Mouse (Mus musculus): ENCODE data around the gene Zswim9. TPM values are rescaled to one million over a fixed set of nuclear protein-coding genes. Genes with fewer than 3 reads are reported as not detected.
"Not testable (repeated sequence)": the region's sequence is repeated elsewhere in the genome, so short reads cannot be mapped to it uniquely, and the experiment has no call there.

Gene Zswim9
- polyA plus RNA-seq, 1 experiment from 2014 or later = 10.3 TPM

GRCm38 (mm10) chr7:13301643-13302042 lies 23.1 kb upstream of the Zswim9 start:
- Histone ChIP-seq H3K36me3 (ENCODE audit: control insufficient read depth, insufficient read depth, low read length) (peaks cover 90% of the 10 kb centered on the region), H3K4me3 (ENCODE audit: low read length) (no peak overlapping the region), H3K9me3 (ENCODE audit: control insufficient read depth, low read length) (no peaks in the 10 kb centered on the region), H3K27me3 (ENCODE audit: control insufficient read depth, insufficient read depth, low read length) (no peaks in the 10 kb centered on the region), H3K4me2 (replicated peaks; ENCODE audit: low read depth, low read length) (no peak overlapping the region), H3K4me1 (ENCODE audit: control insufficient read depth, insufficient read depth, low read length) (no peaks in the 10 kb centered on the region), H3K27ac (ENCODE audit: low read depth, low read length) (no peak overlapping the region), H3K9ac (ENCODE audit: low read depth, low read length) (no peak overlapping the region)
- ATAC-seq (ENCODE audit: low FRiP score, low TSS enrichment) = no peak
- 95% methylated on average over 1 of the region's 1 CpGs for WGBS

DNA sequence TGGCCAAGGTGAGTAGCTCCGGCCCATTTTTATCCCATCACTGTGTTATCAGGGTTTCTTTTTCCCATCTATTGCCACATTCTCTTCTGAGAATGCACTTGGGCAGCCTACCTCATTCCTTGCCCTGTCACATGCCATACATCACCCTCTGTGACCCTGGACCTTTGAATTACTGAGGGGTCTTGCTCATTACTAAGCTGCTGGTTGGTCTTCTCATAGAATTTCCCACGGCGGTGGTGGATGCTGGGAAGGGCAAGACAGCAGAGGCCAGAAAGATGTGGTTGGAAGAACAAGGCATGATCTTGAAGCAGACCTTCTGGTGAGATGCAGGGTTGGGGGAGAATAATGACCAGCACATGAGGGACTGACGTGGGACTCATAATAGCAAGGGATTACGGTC lies 20.3 kb upstream of the Zswim9 start:
- Histone ChIP-seq H3K27ac (ENCODE audit: low read depth, low read length) (no peak overlapping the region), H3K9me3 (ENCODE audit: control insufficient read depth, low read length) (no peaks in the 10 kb centered on the region), H3K4me2 (replicated peaks; ENCODE audit: low read depth, low read length) (no peak overlapping the region), H3K4me3 (ENCODE audit: low read length) (no peak overlapping the region), H3K4me1 (ENCODE audit: control insufficient read depth, insufficient read depth, low read length) (no peaks in the 10 kb centered on the region), H3K9ac (ENCODE audit: low read depth, low read length) (no peak overlapping the region), H3K36me3 (ENCODE audit: control insufficient read depth, insufficient read depth, low read length) (peaks cover 93% of the 10 kb centered on the region), H3K27me3 (ENCODE audit: control insufficient read depth, insufficient read depth, low read length) (no peaks in the 10 kb centered on the region)
- ATAC-seq (ENCODE audit: low FRiP score, low TSS enrichment) = no peak
- WGBS = 94% methylated on average over 5 of the region's 5 CpGs

GRCm38 (mm10) chr7:13297636-13298035 lies 19.1 kb upstream of the Zswim9 start:
- Histone ChIP-seq H3K9me3 (ENCODE audit: control insufficient read depth, low read length) (no peaks in the 10 kb centered on the region), H3K4me2 (replicated peaks; ENCODE audit: low read depth, low read length) (no peak overlapping the region), H3K27ac (ENCODE audit: low read depth, low read length) (no peak overlapping the region), H3K36me3 (ENCODE audit: control insufficient read depth, insufficient read depth, low read length) (peaks cover 93% of the 10 kb centered on the region), H3K4me1 (ENCODE audit: control insufficient read depth, insufficient read depth, low read length) (no peaks in the 10 kb centered on the region), H3K4me3 (ENCODE audit: low read length) (no peak overlapping the region), H3K9ac (ENCODE audit: low read depth, low read length) (no peak overlapping the region), H3K27me3 (ENCODE audit: control insufficient read depth, insufficient read depth, low read length) (no peaks in the 10 kb centered on the region)
- ATAC-seq (ENCODE audit: low FRiP score, low TSS enrichment) = no peak
- 90% methylated on average over 1 of the region's 1 CpGs for WGBS

GRCm38 (mm10) chr7:13295256-13295655 lies 16.7 kb upstream of the Zswim9 start:
- H3K27me3 ChIP-seq (ENCODE audit: control insufficient read depth, insufficient read depth, low read length) = no peaks in the 10 kb centered on the region
- 96% methylated on average over 7 of the region's 7 CpGs for WGBS
- H3K9me3 ChIP-seq (ENCODE audit: control insufficient read depth, low read length) = no peaks in the 10 kb centered on the region
- no peak overlapping the region for H3K4me2 ChIP-seq (replicated peaks; ENCODE audit: low read depth, low read length)
- H3K36me3 ChIP-seq (ENCODE audit: control insufficient read depth, insufficient read depth, low read length) = peaks cover 95% of the 10 kb centered on the region
- no peaks in the 10 kb centered on the region for H3K4me1 ChIP-seq (ENCODE audit: control insufficient read depth, insufficient read depth, low read length)
- no peak for ATAC-seq (ENCODE audit: low FRiP score, low TSS enrichment)
- no peak overlapping the region for H3K27ac ChIP-seq (ENCODE audit: low read depth, low read length)
- no peak overlapping the region for H3K4me3 ChIP-seq (ENCODE audit: low read length)
- H3K9ac ChIP-seq (ENCODE audit: low read depth, low read length) = no peak overlapping the region

DNA sequence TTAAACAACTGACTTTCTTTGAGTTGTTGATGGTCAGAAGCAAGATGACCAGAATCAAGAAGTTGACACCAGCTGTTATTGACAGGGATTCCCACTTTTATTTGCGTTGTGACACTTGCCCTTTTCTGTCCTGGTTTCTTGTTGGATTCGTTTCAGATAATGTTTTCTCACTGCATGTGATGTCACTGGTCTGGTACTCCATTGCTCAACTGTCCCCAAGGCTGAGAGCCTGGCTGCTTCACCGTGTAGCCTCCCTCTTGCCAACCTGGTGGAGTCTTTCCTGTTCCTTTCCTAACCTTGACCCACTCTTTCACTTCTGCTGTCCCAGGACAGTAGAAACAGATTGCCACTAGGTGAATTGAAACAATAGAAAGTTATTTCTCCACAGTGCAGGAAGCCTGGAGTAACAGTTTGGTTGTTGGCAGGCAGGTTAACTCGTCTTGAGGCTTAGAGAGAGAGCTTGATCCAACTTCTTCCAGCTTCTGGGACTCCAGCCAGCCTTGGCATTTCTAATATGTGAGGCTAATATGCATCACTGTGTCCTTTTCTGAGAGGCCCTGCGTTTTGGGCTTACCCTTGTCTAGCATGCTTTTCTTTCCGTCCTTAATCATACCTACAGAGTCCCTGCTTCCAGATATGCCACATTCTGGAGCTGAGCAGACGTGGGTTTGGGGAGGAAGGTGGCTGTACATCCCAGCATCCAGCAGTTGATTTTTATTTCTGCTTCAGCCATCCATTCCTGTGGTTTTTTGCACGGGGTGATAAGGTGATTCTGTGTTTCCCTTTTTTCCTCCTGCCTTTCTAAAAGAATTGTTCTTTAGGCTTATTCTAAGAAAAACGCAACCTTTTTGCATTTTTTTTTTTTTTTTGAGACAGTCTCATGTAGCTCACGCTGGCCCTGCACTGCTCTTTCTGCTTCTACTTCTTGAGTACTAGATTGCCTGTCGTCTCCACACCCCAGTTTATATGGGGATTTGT lies 15.6 kb upstream of the Zswim9 start:
- 89% methylated on average over 11 of the region's 11 CpGs for WGBS
- Histone ChIP-seq H3K4me2 (replicated peaks; ENCODE audit: low read depth, low read length) (no peak overlapping the region), H3K27me3 (ENCODE audit: control insufficient read depth, insufficient read depth, low read length) (no peaks in the 10 kb centered on the region), H3K27ac (ENCODE audit: low read depth, low read length) (no peak overlapping the region), H3K36me3 (ENCODE audit: control insufficient read depth, insufficient read depth, low read length) (peaks cover 93% of the 10 kb centered on the region), H3K9me3 (ENCODE audit: control insufficient read depth, low read length) (no peaks in the 10 kb centered on the region), H3K4me1 (ENCODE audit: control insufficient read depth, insufficient read depth, low read length) (no peaks in the 10 kb centered on the region), H3K4me3 (ENCODE audit: low read length) (no peak overlapping the region), H3K9ac (ENCODE audit: low read depth, low read length) (no peak overlapping the region)
- ATAC-seq (ENCODE audit: low FRiP score, low TSS enrichment) = no peak

DNA sequence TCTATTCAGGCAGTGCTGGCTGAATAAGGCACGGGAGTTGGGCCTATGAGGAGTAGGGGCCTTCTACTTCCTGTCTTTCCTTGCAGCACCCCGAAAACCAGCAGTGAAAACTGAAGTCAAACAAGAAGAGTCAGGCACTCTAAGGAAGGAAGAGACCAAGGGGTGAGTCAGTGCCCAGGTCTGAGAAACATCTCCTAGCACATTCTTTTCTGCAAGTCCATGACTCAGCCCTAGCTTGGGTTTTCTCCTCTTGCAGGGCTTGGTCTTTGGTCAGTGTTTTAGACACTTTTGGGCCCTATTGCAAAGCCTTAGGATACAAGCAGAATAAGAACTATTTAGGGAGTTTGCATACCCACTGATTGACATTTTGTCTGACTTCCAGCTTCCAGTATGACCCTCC lies 12.8 kb upstream of the Zswim9 start:
- Histone ChIP-seq H3K27me3 (ENCODE audit: control insufficient read depth, insufficient read depth, low read length) (no peaks in the 10 kb centered on the region), H3K4me1 (ENCODE audit: control insufficient read depth, insufficient read depth, low read length) (no peaks in the 10 kb centered on the region), H3K27ac (ENCODE audit: low read depth, low read length) (no peak overlapping the region), H3K9me3 (ENCODE audit: control insufficient read depth, low read length) (no peaks in the 10 kb centered on the region), H3K4me2 (replicated peaks; ENCODE audit: low read depth, low read length) (no peak overlapping the region), H3K9ac (ENCODE audit: low read depth, low read length) (no peak overlapping the region), H3K36me3 (ENCODE audit: control insufficient read depth, insufficient read depth, low read length) (peaks cover 96% of the 10 kb centered on the region), H3K4me3 (ENCODE audit: low read length) (no peak overlapping the region)
- WGBS = 78% methylated on average over 2 of the region's 2 CpGs
- ATAC-seq (ENCODE audit: low FRiP score, low TSS enrichment) = no peak

GRCm38 (mm10) chr7:13290041-13290675 lies 11.6 kb upstream of the Zswim9 start:
- ATAC-seq (ENCODE audit: low FRiP score, low TSS enrichment) = no peak
- Histone ChIP-seq H3K4me3 (ENCODE audit: low read length) (no peak overlapping the region), H3K9me3 (ENCODE audit: control insufficient read depth, low read length) (no peaks in the 10 kb centered on the region), H3K4me2 (replicated peaks; ENCODE audit: low read depth, low read length) (no peak overlapping the region), H3K36me3 (ENCODE audit: control insufficient read depth, insufficient read depth, low read length) (peaks cover 96% of the 10 kb centered on the region), H3K27me3 (ENCODE audit: control insufficient read depth, insufficient read depth, low read length) (no peaks in the 10 kb centered on the region), H3K9ac (ENCODE audit: low read depth, low read length) (no peak overlapping the region), H3K27ac (ENCODE audit: low read depth, low read length) (no peak overlapping the region), H3K4me1 (ENCODE audit: control insufficient read depth, insufficient read depth, low read length) (no peaks in the 10 kb centered on the region)
- 88% methylated on average over 1 of the region's 1 CpGs for WGBS

- 61% methylated on average over 5 of the region's 5 CpGs for WGBS
- peaks cover 94% of the 10 kb centered on the region for H3K36me3 ChIP-seq (ENCODE audit: control insufficient read depth, insufficient read depth, low read length)
- H3K9ac ChIP-seq (ENCODE audit: low read depth, low read length) = no peak overlapping the region
- no peaks in the 10 kb centered on the region for H3K9me3 ChIP-seq (ENCODE audit: control insufficient read depth, low read length)
- no peak overlapping the region for H3K27ac ChIP-seq (ENCODE audit: low read depth, low read length)
- H3K4me2 ChIP-seq (replicated peaks; ENCODE audit: low read depth, low read length) = no peak overlapping the region
- 0 out of 2 replicates have a peak, but pooled peaks have one; percentile 57 for ATAC-seq (ENCODE audit: low FRiP score, low TSS enrichment)
- H3K27me3 ChIP-seq (ENCODE audit: control insufficient read depth, insufficient read depth, low read length) = no peaks in the 10 kb centered on the region
- no peaks in the 10 kb centered on the region for H3K4me1 ChIP-seq (ENCODE audit: control insufficient read depth, insufficient read depth, low read length)
- H3K4me3 ChIP-seq (ENCODE audit: low read length) = no peak overlapping the region
Measured at GRCm38 (mm10) chr7:13288621-13289020, 10.1 kb upstream of the Zswim9 start.

DNA sequence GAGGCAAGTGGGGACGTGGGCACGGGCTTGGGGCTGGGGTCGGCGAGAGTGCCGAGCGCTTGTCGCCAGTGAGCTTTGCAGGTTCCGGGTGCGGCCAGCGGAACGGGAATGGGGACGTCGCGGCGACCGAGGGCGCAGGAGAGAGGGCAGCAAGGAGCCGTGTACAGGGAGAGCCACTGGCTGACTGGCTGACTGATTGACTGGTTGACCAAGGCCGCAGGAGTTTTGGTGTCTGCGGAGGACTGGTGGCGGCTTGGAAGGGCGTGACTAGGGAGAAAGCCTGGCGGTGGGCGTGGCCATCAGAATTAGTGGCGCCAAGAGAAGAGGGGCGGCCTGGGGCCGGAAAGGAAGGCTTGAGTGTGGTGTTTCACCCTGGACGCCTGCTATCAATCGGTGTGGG lies 436 bp upstream of the Zswim9 start:
- WGBS = 0% methylated on average over 6 of the region's 29 CpGs
- not testable (repeated sequence) for H3K27ac ChIP-seq (ENCODE audit: low read depth, low read length)
- peaks cover 27% of the 10 kb centered on the region for H3K36me3 ChIP-seq (ENCODE audit: control insufficient read depth, insufficient read depth, low read length)

More for the DNA sequence above, 436 bp upstream of the Zswim9 start:
- H3K9ac ChIP-seq (ENCODE audit: low read depth, low read length) = peak overlapping the region; percentile 67; the same call in 1 of the 2 replicates
- not testable (repeated sequence) for H3K4me2 ChIP-seq (replicated peaks; ENCODE audit: low read depth, low read length); H3K9me3 ChIP-seq (ENCODE audit: control insufficient read depth, low read length); H3K27me3 ChIP-seq (ENCODE audit: control insufficient read depth, insufficient read depth, low read length); H3K4me1 ChIP-seq (ENCODE audit: control insufficient read depth, insufficient read depth, low read length)
- peak; percentile 66 for ATAC-seq (ENCODE audit: low FRiP score, low TSS enrichment)
- H3K4me3 ChIP-seq (ENCODE audit: low read length) = peak overlapping the region; percentile 65
